Mouse (Mus musculus) spleen, adult 2 months (tissue): Measurements from ENCODE around the gene Spast.

ENCODE experiments used
- CTCF ChIP-seq: fragments of 200-500 bp; IDR thresholded peaks from 2 replicates; pipeline ENCODE4 v1.5.1; 2011; ENCODE audit warnings: mild to moderate bottlenecking, inconsistent platforms; ENCODE audit not compliant: insufficient read depth, insufficient read length, insufficient replicate concordance; ENCODE audit errors: extremely low read depth
- POLR2A ChIP-seq: fragments of 200-500 bp; IDR thresholded peaks from 2 replicates; pipeline ENCODE4 v1.6.1; 2011; ENCODE audit warnings: low read depth, low read length, inconsistent platforms

DNA sequence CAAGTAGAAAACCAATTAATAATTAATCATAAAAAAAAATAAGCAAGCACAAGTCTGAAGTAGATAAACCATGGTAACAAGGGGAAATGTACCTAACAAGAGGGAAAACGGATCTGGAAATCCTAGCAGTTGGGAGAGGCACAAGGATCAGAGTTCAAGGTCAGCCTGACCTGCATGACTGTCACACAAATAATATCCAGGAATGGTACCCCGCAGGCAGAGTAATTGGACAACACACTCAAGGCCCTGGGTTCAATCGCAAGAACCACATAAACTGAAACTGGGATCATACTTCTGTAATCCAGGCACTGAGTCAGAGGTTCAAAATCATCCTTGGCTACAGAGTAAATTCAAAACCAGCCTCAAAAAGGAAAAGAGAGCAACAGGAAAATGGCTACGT lies 33.2 kb upstream of the Spast start:
- TF ChIP-seq CTCF: no peak
- no peak for TF ChIP-seq POLR2A
